Mouse (Mus musculus): ENCODE data around the gene Syn3. TPM values are rescaled to one million over a fixed set of nuclear protein-coding genes. Genes with fewer than 3 reads are reported as not detected.

Gene Syn3
- total RNA-seq, 1 experiment, result 1.5 TPM

DNA sequence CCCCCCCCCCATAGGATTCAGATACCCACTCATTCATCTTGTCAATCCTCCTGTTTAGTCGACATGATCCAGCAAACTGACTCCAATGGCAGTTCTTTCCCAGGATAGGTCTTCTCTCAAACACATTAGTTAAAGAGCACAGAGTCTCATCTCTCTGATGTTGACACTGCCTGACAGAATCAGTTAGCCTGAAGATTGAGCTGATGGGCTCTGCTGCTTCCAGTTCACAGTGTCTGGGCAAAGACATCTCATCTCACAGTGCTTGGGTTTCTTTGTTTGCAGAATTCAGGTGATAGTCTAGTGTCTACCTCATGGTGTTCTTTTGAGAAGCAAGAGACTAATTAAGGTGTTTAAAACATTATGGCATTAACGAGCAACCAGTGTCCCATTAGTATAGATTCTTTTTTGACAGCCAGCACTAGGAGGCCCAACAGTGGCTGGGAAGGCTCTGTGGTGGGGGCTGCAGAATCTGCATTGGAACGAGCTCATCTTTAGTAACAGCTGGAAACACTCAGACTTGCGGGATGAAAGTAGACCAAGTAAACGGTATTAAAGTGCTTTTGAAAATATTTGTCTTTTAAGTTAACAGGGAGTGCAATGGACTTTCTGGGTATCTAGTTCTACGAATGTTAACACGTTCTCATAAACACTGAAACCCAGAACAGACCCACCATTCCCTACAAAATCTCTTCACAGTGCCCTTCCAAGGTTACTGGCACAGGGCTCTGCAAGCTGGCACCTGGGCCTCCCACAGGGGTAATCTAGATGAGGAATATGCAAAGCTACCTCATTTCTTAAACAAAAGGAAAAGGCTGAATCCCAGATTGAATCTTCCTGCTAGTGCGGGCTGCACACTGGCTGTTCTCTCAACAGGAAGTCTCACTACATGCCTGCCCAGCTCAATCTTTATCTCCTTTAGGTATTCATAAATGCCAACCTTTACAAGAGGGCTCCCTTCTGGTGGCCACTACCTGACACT is 24.2 kb downstream of the Syn3 start:
- Histone ChIP-seq H3K4me1 (ENCODE audit: control insufficient read depth in 2 of 2, insufficient read depth in 2 of 2, low read length in 2 of 2, poor library complexity in 1 of 2) (peaks cover 2 to 5% of the 10 kb centered on the region in 2 experiments; a peak in 2 of 4 replicates), H3K4me3 (ENCODE audit: insufficient read depth in 1 of 2, low read depth in 1 of 2, low read length in 2 of 2, poor library complexity in 1 of 2, severe bottlenecking in 1 of 2) (no peak overlapping the region), H3K27ac (ENCODE audit: insufficient read depth, low read depth, low read length, poor library complexity, severe bottlenecking) (no peak overlapping the region), H3K36me3 (ENCODE audit: control insufficient read depth, insufficient read depth, low read length, poor library complexity, severe bottlenecking) (no peaks in the 10 kb centered on the region), H3K9ac (ENCODE audit: insufficient read depth, low read depth, low read length, poor library complexity, severe bottlenecking) (no peak overlapping the region), H3K9me3 (ENCODE audit: control insufficient read depth, insufficient read depth, low read depth, low read length) (no peaks in the 10 kb centered on the region)
- no peak for DNase-seq (ENCODE audit: low read depth, low spot score)
- in situ Hi-C loops (cut with MboI; ENCODE audit: low sequenced_read_pairs in 2 of 2, unreplicated experiment in 2 of 2), result no loop called here
- TF ChIP-seq HCFC1 (IDR thresholded peaks at IDR 0.05; ENCODE audit: borderline replicate concordance, insufficient read depth, low read length) (no peak), ZNF384 (IDR thresholded peaks at IDR 0.05; ENCODE audit: low read depth, low read length) (no peak), CHD2 (IDR thresholded peaks at IDR 0.05; ENCODE audit: low read depth, low read length) (no peak)

DNA sequence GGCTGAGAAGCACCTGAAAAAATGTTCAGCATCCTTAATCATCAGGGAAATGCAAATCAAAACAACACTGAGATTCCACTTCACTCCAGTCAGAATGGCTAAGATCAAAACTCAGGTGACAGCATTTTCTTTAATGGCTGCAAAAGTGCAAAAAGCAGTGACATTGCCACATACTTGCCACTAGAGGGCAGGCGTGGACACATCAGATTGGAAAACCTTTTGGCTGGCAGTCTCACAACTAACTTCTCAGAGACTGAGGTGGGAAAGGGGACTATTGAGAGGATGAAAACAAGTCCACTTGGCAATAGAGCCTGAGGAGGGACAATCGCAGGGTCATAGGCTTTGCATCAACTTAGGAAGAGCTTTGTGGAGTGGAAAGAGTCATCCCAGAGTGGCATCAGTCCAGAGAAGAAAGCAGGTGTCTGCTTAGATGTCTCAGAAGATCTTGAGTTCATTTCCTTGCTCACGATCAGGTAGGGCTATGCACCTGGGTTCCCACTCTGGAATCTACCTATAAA is 25.0 kb downstream of the Syn3 start:
- DNase-seq (ENCODE audit: low read depth, low spot score), result peak; percentile 55
- Histone ChIP-seq H3K9ac (ENCODE audit: insufficient read depth, low read depth, low read length, poor library complexity, severe bottlenecking) (no peak overlapping the region), H3K4me1 (ENCODE audit: control insufficient read depth in 2 of 2, insufficient read depth in 2 of 2, low read length in 2 of 2, poor library complexity in 1 of 2) (peaks cover 2 to 5% of the 10 kb centered on the region in 2 experiments; a peak in 2 of 4 replicates), H3K36me3 (ENCODE audit: control insufficient read depth, insufficient read depth, low read length, poor library complexity, severe bottlenecking) (no peaks in the 10 kb centered on the region), H3K4me3 (ENCODE audit: insufficient read depth in 1 of 2, low read depth in 1 of 2, low read length in 2 of 2, poor library complexity in 1 of 2, severe bottlenecking in 1 of 2) (no peak overlapping the region), H3K27ac (ENCODE audit: insufficient read depth, low read depth, low read length, poor library complexity, severe bottlenecking) (no peak overlapping the region), H3K9me3 (ENCODE audit: control insufficient read depth, insufficient read depth, low read depth, low read length) (no peaks in the 10 kb centered on the region)
- in situ Hi-C loops (cut with MboI; ENCODE audit: low sequenced_read_pairs in 2 of 2, unreplicated experiment in 2 of 2), result no loop called here
- no peak for TF ChIP-seq HCFC1 (IDR thresholded peaks at IDR 0.05; ENCODE audit: borderline replicate concordance, insufficient read depth, low read length)
- peak; percentile 53; the same call in 1 of the 2 replicates for TF ChIP-seq MAFK (IDR thresholded peaks at IDR 0.05; ENCODE audit: insufficient read depth, low read depth, low read length)

DNA sequence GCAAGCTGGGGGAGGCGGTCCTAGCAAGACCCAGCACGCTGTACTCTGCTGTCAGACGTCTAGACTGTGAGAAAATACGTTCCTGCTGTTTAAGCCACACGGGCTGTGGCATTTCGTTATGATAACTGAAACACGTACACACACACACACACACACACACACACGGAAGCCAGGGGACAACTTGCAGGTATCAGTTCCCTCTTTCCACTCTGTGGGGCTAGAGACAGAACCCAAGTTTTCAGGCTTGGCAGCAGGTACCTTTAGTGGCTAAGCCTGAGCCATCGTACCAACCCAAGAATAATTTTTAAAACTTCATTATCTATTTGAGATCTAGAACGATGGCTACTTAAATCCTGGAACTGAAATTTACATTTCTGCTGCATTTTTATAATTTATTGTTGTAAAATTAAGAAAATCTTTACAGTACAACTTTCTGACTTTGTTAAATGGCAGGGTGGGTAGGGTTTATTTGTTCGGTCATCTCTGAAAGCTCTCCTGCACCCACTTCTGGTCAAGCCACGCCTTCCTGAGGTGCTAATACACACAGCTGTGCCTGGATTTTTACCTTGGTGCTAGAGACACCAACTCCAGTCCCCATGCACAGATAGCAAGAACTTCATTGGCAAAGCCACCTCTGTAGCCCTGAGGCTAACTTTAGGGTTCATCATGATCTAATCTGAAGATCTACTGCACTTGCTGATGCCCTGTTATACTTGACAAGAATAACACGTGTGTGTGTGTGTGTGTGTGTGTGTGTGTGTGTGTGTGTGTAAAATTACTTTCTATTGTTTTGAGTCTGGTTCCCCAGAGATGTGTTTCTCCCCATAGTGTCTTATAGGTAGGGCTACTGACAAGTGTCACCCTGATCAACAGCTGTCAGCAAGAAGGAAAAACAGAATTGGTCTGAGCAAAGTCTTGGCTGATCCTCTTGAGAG is 29.8 kb downstream of the Syn3 start:
- DNase-seq (ENCODE audit: low read depth, low spot score), result no peak
- Histone ChIP-seq H3K36me3 (ENCODE audit: control insufficient read depth, insufficient read depth, low read length, poor library complexity, severe bottlenecking) (no peaks in the 10 kb centered on the region), H3K9me3 (ENCODE audit: control insufficient read depth, insufficient read depth, low read depth, low read length) (no peaks in the 10 kb centered on the region), H3K27ac (ENCODE audit: insufficient read depth, low read depth, low read length, poor library complexity, severe bottlenecking) (no peak overlapping the region), H3K4me3 (ENCODE audit: insufficient read depth in 1 of 2, low read depth in 1 of 2, low read length in 2 of 2, poor library complexity in 1 of 2, severe bottlenecking in 1 of 2) (no peak overlapping the region), H3K9ac (ENCODE audit: insufficient read depth, low read depth, low read length, poor library complexity, severe bottlenecking) (no peak overlapping the region), H3K4me1 (ENCODE audit: control insufficient read depth in 2 of 2, insufficient read depth in 2 of 2, low read length in 2 of 2, poor library complexity in 1 of 2) (peaks cover 0 to 2% of the 10 kb centered on the region in 2 experiments; a peak in 1 of 4 replicates)
- no peak for TF ChIP-seq MAFK (IDR thresholded peaks at IDR 0.05; ENCODE audit: insufficient read depth, low read depth, low read length)
- no peak for TF ChIP-seq ZC3H11A (IDR thresholded peaks at IDR 0.05; ENCODE audit: borderline replicate concordance, low read depth, low read length)
- TF ChIP-seq ZNF384 (IDR thresholded peaks at IDR 0.05; ENCODE audit: low read depth, low read length), result no peak
- TF ChIP-seq CHD2 (IDR thresholded peaks at IDR 0.05; ENCODE audit: low read depth, low read length), result no peak
- TF ChIP-seq HCFC1 (IDR thresholded peaks at IDR 0.05; ENCODE audit: borderline replicate concordance, insufficient read depth, low read length), result no peak
- in situ Hi-C loops (cut with MboI; ENCODE audit: low sequenced_read_pairs in 2 of 2, unreplicated experiment in 2 of 2), result loop anchor here (10.0 kb wide), 1 partner anchor 404 kb away; no protein-coding TSS in a partner anchor

DNA sequence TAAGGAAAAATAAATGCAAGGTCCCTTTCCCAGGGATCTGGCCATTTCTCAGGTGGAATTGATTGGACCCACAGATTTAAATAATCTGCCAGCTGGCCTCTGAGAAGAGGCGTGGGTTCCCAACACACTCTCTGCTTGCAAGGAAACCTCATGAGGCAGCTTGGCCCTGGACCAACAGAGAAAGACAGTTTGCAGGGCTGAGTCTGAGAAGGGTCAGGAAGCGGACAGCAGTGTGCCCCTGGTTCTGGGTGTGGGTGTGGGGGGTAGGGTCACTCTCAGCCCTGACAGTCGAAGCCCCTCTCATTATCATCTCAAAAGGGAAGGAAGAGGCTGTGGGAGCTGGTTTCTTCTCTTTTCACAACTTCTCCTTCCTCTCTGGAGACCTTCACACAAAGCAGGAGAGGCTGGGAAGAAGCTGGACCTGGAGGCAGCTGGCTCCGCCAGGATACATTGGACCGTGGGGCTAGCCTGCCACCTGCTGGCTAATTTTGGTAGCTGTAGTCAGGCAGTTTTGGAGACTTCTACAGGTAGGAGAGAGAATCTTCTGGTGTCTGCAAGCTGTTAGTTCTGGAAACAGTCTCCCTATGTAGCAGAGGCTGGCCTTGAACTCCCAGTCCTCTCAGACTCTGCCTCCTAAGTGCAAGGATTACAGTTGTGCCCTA is 35.0 kb downstream of the Syn3 start:
- Histone ChIP-seq H3K4me3 (ENCODE audit: insufficient read depth in 1 of 2, low read depth in 1 of 2, low read length in 2 of 2, poor library complexity in 1 of 2, severe bottlenecking in 1 of 2) (no peak overlapping the region), H3K9ac (ENCODE audit: insufficient read depth, low read depth, low read length, poor library complexity, severe bottlenecking) (no peak overlapping the region), H3K9me3 (ENCODE audit: control insufficient read depth, insufficient read depth, low read depth, low read length) (no peaks in the 10 kb centered on the region), H3K27ac (ENCODE audit: insufficient read depth, low read depth, low read length, poor library complexity, severe bottlenecking) (no peak overlapping the region), H3K4me1 (ENCODE audit: control insufficient read depth in 2 of 2, insufficient read depth in 2 of 2, low read length in 2 of 2, poor library complexity in 1 of 2) (no peaks in the 10 kb centered on the region), H3K36me3 (ENCODE audit: control insufficient read depth, insufficient read depth, low read length, poor library complexity, severe bottlenecking) (no peaks in the 10 kb centered on the region)
- in situ Hi-C loops (cut with MboI; ENCODE audit: low sequenced_read_pairs in 2 of 2, unreplicated experiment in 2 of 2), result loop anchor here (5.0 to 10.0 kb wide), 2 partner anchors 399 to 496 kb away; no protein-coding TSS in a partner anchor
- DNase-seq (ENCODE audit: low read depth, low spot score), result peak; percentile 54
- TF ChIP-seq ZC3H11A (IDR thresholded peaks at IDR 0.05; ENCODE audit: borderline replicate concordance, low read depth, low read length) (peak; percentile 99), ZNF384 (IDR thresholded peaks at IDR 0.05; ENCODE audit: low read depth, low read length) (no peak)
